21 mouse cellular contexts compared by ENCODE assay signal in genomic region chr10:62944975-62945580, GRCm38 (mm10). TPM values are rescaled to one million over a fixed set of nuclear protein-coding genes. Genes with fewer than 3 reads are reported as not detected.
DNase-seq lines count a peak whose midpoint lies in the region; ATAC-seq lines count a peak whose summit lies in the region.
"Had no signal": no experiment of that assay in that cellular context is flagged by ENCODE, and none has a peak within 500 bp of the region (broad histone marks: within the 10 kb centered on the region; RNA-seq: fewer than 3 reads in every experiment).

No protein-coding gene starts in this region.

- no peak overlapping the region for H3K27ac ChIP-seq in heart, embryonic 10.5 days
- peak overlapping the region; percentile 69 for H3K27ac ChIP-seq in liver, embryonic 11.5 days (ENCODE audit: low read depth, low read length)
- H3K27ac ChIP-seq: hindbrain, embryonic 10.5 days had no signal

- H3K9ac ChIP-seq in liver, embryonic 11.5 days (ENCODE audit: low read depth, low read length): no peak overlapping the region; the same call in 1 of the 2 replicates
- H3K9ac ChIP-seq: forebrain, postnatal 0 days; lung, embryonic 14.5 days had no signal

- ATAC-seq in liver, embryonic 11.5 days (replicated peaks; ENCODE audit: low FRiP score): peak; percentile 81
- ATAC-seq in megakaryocyte progenitor cell, adult 5-6 weeks (replicated peaks; ENCODE audit: poor library complexity): peak; percentile 63
- ATAC-seq: forebrain, postnatal 0 days had no signal

- H3K4me3 ChIP-seq in heart, embryonic 10.5 days: no peak overlapping the region
- H3K4me3 ChIP-seq in liver, embryonic 11.5 days (ENCODE audit: low read depth, low read length): no peak overlapping the region
- H3K4me3 ChIP-seq: hindbrain, embryonic 10.5 days; myocyte had no signal

- peaks cover 8% of the 10 kb centered on the region for H3K4me1 ChIP-seq in heart, embryonic 10.5 days
- H3K4me1 ChIP-seq in liver, embryonic 11.5 days (replicated peaks; ENCODE audit: control insufficient read depth, insufficient read depth, low read length): peaks cover 9% of the 10 kb centered on the region

- H3K9me3 ChIP-seq in heart, embryonic 10.5 days: no peaks in the 10 kb centered on the region
- no peaks in the 10 kb centered on the region for H3K9me3 ChIP-seq in liver, embryonic 11.5 days (ENCODE audit: control insufficient read depth, low read length)
- H3K9me3 ChIP-seq: hindbrain, embryonic 10.5 days had no signal

- H3K36me3 ChIP-seq in heart, embryonic 10.5 days: peaks cover 45% of the 10 kb centered on the region
- H3K36me3 ChIP-seq in liver, embryonic 11.5 days (ENCODE audit: control insufficient read depth, insufficient read depth, low read length): peaks cover 9% of the 10 kb centered on the region

- 84% methylated on average over 10 of the region's 10 CpGs for WGBS in heart, embryonic 10.5 days
- 59% methylated on average over 10 of the region's 10 CpGs for WGBS in liver, embryonic 11.5 days

- DNase-seq in heart, adult 18-20 months: peak; percentile 3 to 17
- no peak for DNase-seq in heart, embryonic 10.5 days (ENCODE audit: low spot score)
- DNase-seq in c-Kit-positive CD71-positive TER-119-negative erythroid progenitor cells, embryonic 14.5 days (ENCODE audit: low read depth): peak; percentile 50
- DNase-seq in liver, embryonic 11.5 days (ENCODE audit: low spot score): no peak
- no peak for DNase-seq in cerebellum, adult 9-11 months
- no peak for DNase-seq in embryo, embryonic 9.5 days (ENCODE audit: extremely low spot score)
- DNase-seq in frontal cortex, postnatal 25 days (ENCODE audit: low spot score in 2 of 2): no peak
- DNase-seq: adrenal gland, postnatal 10 days; cerebellum, adult 11-12 months; forebrain, postnatal 0 days; kidney, adult 11 months; kidney, postnatal 4 days; left cerebral cortex, postnatal 4 days; lung, embryonic 14.5 days; right cerebral cortex, postnatal 14 days; thymus, postnatal 25 days had no signal

- peak overlapping the region; percentile 29; the same call in 1 of the 2 replicates for H3K4me2 ChIP-seq in liver, embryonic 11.5 days
- H3K4me2 ChIP-seq: heart, embryonic 11.5 days; lung, embryonic 14.5 days; midbrain, embryonic 11.5 days had no signal

- no peaks in the 10 kb centered on the region for H3K27me3 ChIP-seq in heart, embryonic 10.5 days (ENCODE audit: insufficient read depth, poor library complexity, severe bottlenecking)
- H3K27me3 ChIP-seq in liver, embryonic 11.5 days (replicated peaks; ENCODE audit: control insufficient read depth, insufficient read depth, low read length): no peaks in the 10 kb centered on the region

RNA-seq across cellular contexts. Expression of gene Dna2, which starts 1.7 kb away (rescaled TPM):
- under 1 TPM; 0.36 to 0.50 TPM for total RNA-seq in heart, adult 18-20 months (2021)
- 31.7 and 32.7 TPM in 2 replicates for polyA plus RNA-seq in heart, embryonic 10.5 days (2016; fragmentation: Nextera tagmentation; extraction: Ambion mirVana)
- polyA plus RNA-seq in liver, embryonic 11.5 days (2014; fragmentation: Nextera tagmentation; extraction: Ambion mirVana): 58.1 and 61.6 TPM in 2 replicates
- 42.7 and 47.7 TPM in 2 replicates for total RNA-seq in megakaryocyte progenitor cell, adult 5-6 weeks (2015)
- 49.9 and 53.8 TPM in 2 replicates for total RNA-seq in megakaryocyte progenitor cell, adult 5-6 weeks (2017)

RNA-seq across cellular contexts. Expression of gene Slc25a16, which starts 24.6 kb away (rescaled TPM):
- total RNA-seq in heart, adult 18-20 months (2021): 10 to 100 TPM; 22.4 to 24.6 TPM
- 11.6 and 12.6 TPM in 2 replicates for polyA plus RNA-seq in heart, embryonic 10.5 days (2016; fragmentation: Nextera tagmentation; extraction: Ambion mirVana)
- polyA plus RNA-seq in liver, embryonic 11.5 days (2014; fragmentation: Nextera tagmentation; extraction: Ambion mirVana): 13.5 and 15.7 TPM in 2 replicates
- 19.3 and 21.0 TPM in 2 replicates for total RNA-seq in megakaryocyte progenitor cell, adult 5-6 weeks (2015)
- total RNA-seq in megakaryocyte progenitor cell, adult 5-6 weeks (2017): 16.6 and 18.0 TPM in 2 replicates

RNA-seq across cellular contexts. Expression of gene Rufy2, which starts 34.9 kb away (rescaled TPM):
- 1 to 10 TPM; 6.8 to 7.0 TPM for total RNA-seq in heart, adult 18-20 months (2021)
- polyA plus RNA-seq in heart, embryonic 10.5 days (2016; fragmentation: Nextera tagmentation; extraction: Ambion mirVana): 14.6 and 17.7 TPM in 2 replicates
- polyA plus RNA-seq in liver, embryonic 11.5 days (2014; fragmentation: Nextera tagmentation; extraction: Ambion mirVana): 5.7 and 9.8 TPM in 2 replicates
- total RNA-seq in megakaryocyte progenitor cell, adult 5-6 weeks (2015): 5.1 and 5.6 TPM in 2 replicates
- total RNA-seq in megakaryocyte progenitor cell, adult 5-6 weeks (2017): 6.0 and 6.5 TPM in 2 replicates

RNA-seq across cellular contexts. Expression of gene Tet1, which starts 36.3 kb away (rescaled TPM):
- total RNA-seq in heart, adult 18-20 months (2021): 1 to 10 TPM; 3.1 to 3.5 TPM
- 25.6 and 30.3 TPM in 2 replicates for polyA plus RNA-seq in heart, embryonic 10.5 days (2016; fragmentation: Nextera tagmentation; extraction: Ambion mirVana)
- 11.7 and 12.9 TPM in 2 replicates for polyA plus RNA-seq in liver, embryonic 11.5 days (2014; fragmentation: Nextera tagmentation; extraction: Ambion mirVana)
- total RNA-seq in megakaryocyte progenitor cell, adult 5-6 weeks (2015): 12.1 and 17.9 TPM in 2 replicates
- total RNA-seq in megakaryocyte progenitor cell, adult 5-6 weeks (2017): 9.5 and 12.0 TPM in 2 replicates

Comparison
In these comparisons a context has a peak if more than half of its experiments do, and no peak if none do; other contexts are left out.
1. DNase-seq: peak in heart, adult 18-20 months (2 of 2) and c-Kit-positive CD71-positive TER-119-negative erythroid progenitor cells, embryonic 14.5 days (single experiment); none in heart, embryonic 10.5 days (single experiment), liver, embryonic 11.5 days (single experiment), cerebellum, adult 9-11 months (single experiment), embryo, embryonic 9.5 days (single experiment) and frontal cortex, postnatal 25 days (0 of 2).
2. RNA of gene Dna2, which starts 1.7 kb away (total RNA-seq): 42.7 to 53.8 TPM in megakaryocyte progenitor cell, adult 5-6 weeks; 0.36 to 0.50 TPM in heart, adult 18-20 months; every median in the first group is over 10 times any median in the second.